In genomic region chr3:108406306-108406885, GRCm38 (mm10) we compare ENCODE assay signal across 13 mouse cellular contexts. TPM values are rescaled to one million over a fixed set of nuclear protein-coding genes. Genes with fewer than 3 reads are reported as not detected.
DNase-seq lines count a peak whose midpoint lies in the region; ATAC-seq and TF ChIP-seq lines count a peak whose summit lies in the region.
"Had no signal": no experiment of that assay in that cellular context is flagged by ENCODE, and none has a peak within 500 bp of the region (broad histone marks: within the 10 kb centered on the region; RNA-seq: fewer than 3 reads in every experiment).

No protein-coding gene starts in this region.

- H3K9me3 ChIP-seq in kidney, embryonic 15.5 days (replicated peaks) = no peaks in the 10 kb centered on the region
- no peaks in the 10 kb centered on the region for H3K9me3 ChIP-seq in ES-Bruce4 (replicated peaks; ENCODE audit: control insufficient read depth, insufficient read depth, low read length, poor library complexity, severe bottlenecking)
- no peaks in the 10 kb centered on the region for H3K9me3 ChIP-seq in forebrain, embryonic 15.5 days
- H3K9me3 ChIP-seq in midbrain, embryonic 12.5 days = no peaks in the 10 kb centered on the region
- H3K9me3 ChIP-seq in liver, postnatal 0 days (ENCODE audit: low read length) = no peaks in the 10 kb centered on the region
- H3K9me3 ChIP-seq: heart, embryonic 10.5 days had no signal

- no peak for TF ChIP-seq POLR2A in ES-Bruce4 (IDR thresholded peaks at IDR 0.05; ENCODE audit: insufficient read depth, low read length)

- H3K4me3 ChIP-seq in kidney, embryonic 15.5 days (replicated peaks) = no peak overlapping the region
- H3K4me3 ChIP-seq in ES-Bruce4 (ENCODE audit: low read depth, low read length) = peak overlapping the region; percentile 19; the same call in 1 of the 2 replicates
- H3K4me3 ChIP-seq in forebrain, embryonic 15.5 days = no peak overlapping the region
- no peak overlapping the region for H3K4me3 ChIP-seq in midbrain, embryonic 12.5 days
- no peak overlapping the region for H3K4me3 ChIP-seq in liver, postnatal 0 days (ENCODE audit: low read depth, low read length)
- H3K4me3 ChIP-seq: heart, embryonic 10.5 days had no signal

- H3K4me2 ChIP-seq in kidney, embryonic 15.5 days = no peak overlapping the region
- H3K4me2 ChIP-seq in forebrain, embryonic 15.5 days (replicated peaks) = peak overlapping the region; percentile 24; the same call in 1 of the 2 replicates
- H3K4me2 ChIP-seq in midbrain, embryonic 12.5 days (replicated peaks) = peak overlapping the region; percentile 47
- H3K4me2 ChIP-seq in liver, postnatal 0 days (ENCODE audit: low read depth, low read length) = no peak overlapping the region

- WGBS in kidney, embryonic 15.5 days = 89% methylated on average over 24 of the region's 24 CpGs
- WGBS in forebrain, embryonic 15.5 days = 71% methylated on average over 24 of the region's 24 CpGs
- WGBS in midbrain, embryonic 12.5 days = 75% methylated on average over 24 of the region's 24 CpGs
- WGBS in liver, postnatal 0 days (ENCODE audit: insufficient replicate concordance) = 88% methylated on average over 24 of the region's 24 CpGs

- 0 out of 2 replicates have a peak, but pooled peaks cover 3% of the 10 kb centered on the region for H3K27me3 ChIP-seq in kidney, embryonic 15.5 days
- H3K27me3 ChIP-seq in ES-Bruce4 (ENCODE audit: control insufficient read depth, insufficient read depth, low read length, poor library complexity, severe bottlenecking) = no peaks in the 10 kb centered on the region
- no peaks in the 10 kb centered on the region for H3K27me3 ChIP-seq in forebrain, embryonic 15.5 days
- H3K27me3 ChIP-seq in midbrain, embryonic 12.5 days = no peaks in the 10 kb centered on the region
- no peaks in the 10 kb centered on the region for H3K27me3 ChIP-seq in liver, postnatal 0 days (ENCODE audit: insufficient read depth, low read length)

- 0 out of 2 replicates have a peak overlapping the region, but pooled peaks have one; percentile 32 for H3K27ac ChIP-seq in kidney, embryonic 15.5 days
- H3K27ac ChIP-seq in ES-Bruce4 (ENCODE audit: insufficient read depth, low read length) = no peak overlapping the region
- H3K27ac ChIP-seq in forebrain, embryonic 15.5 days (replicated peaks) = peak overlapping the region; percentile 90
- H3K27ac ChIP-seq in midbrain, embryonic 12.5 days (replicated peaks) = peak overlapping the region; percentile 88
- no peak overlapping the region for H3K27ac ChIP-seq in liver, postnatal 0 days (ENCODE audit: low read depth)
- H3K27ac ChIP-seq: heart, embryonic 10.5 days had no signal

- no peak for TF ChIP-seq EP300 in ES-Bruce4 (IDR thresholded peaks at IDR 0.05; ENCODE audit: insufficient read depth, low read depth, low read length)
- TF ChIP-seq EP300 in liver, postnatal 0 days (IDR thresholded peaks at IDR 0.05; ENCODE audit: low read depth) = no peak

- no peak for ATAC-seq in kidney, embryonic 15.5 days (replicated peaks; ENCODE audit: low FRiP score)
- ATAC-seq in forebrain, embryonic 15.5 days (replicated peaks) = no peak
- ATAC-seq in midbrain, embryonic 12.5 days (ENCODE audit: low FRiP score, low read depth) = no peak
- ATAC-seq in liver, postnatal 0 days = no peak

- peaks cover 41% of the 10 kb centered on the region for H3K36me3 ChIP-seq in kidney, embryonic 15.5 days
- H3K36me3 ChIP-seq in ES-Bruce4 (ENCODE audit: control insufficient read depth, insufficient read depth, low read length, poor library complexity, severe bottlenecking) = no peaks in the 10 kb centered on the region
- H3K36me3 ChIP-seq in forebrain, embryonic 15.5 days = peaks cover 46% of the 10 kb centered on the region
- peaks cover 68% of the 10 kb centered on the region for H3K36me3 ChIP-seq in midbrain, embryonic 12.5 days
- no peaks in the 10 kb centered on the region for H3K36me3 ChIP-seq in liver, postnatal 0 days (replicated peaks; ENCODE audit: insufficient read depth, low read length)
- H3K36me3 ChIP-seq: heart, embryonic 10.5 days had no signal

- DNase-seq in kidney, postnatal 4 days = no peak
- no peak for DNase-seq in liver
- DNase-seq in liver, postnatal 0 days = no peak
- DNase-seq in urinary bladder, postnatal 25 days (ENCODE audit: low spot score) = no peak
- DNase-seq: kidney, adult 18-20 months; lung, postnatal 36 days had no signal

- no peak for TF ChIP-seq CTCF in ES-Bruce4 (IDR thresholded peaks at IDR 0.05; ENCODE audit: low read depth, low read length)
- no peak for TF ChIP-seq CTCF in liver, postnatal 0 days (IDR thresholded peaks at IDR 0.05; ENCODE audit: low read depth)

- peaks cover 62% of the 10 kb centered on the region for H3K4me1 ChIP-seq in kidney, embryonic 15.5 days
- H3K4me1 ChIP-seq in ES-Bruce4 (ENCODE audit: control insufficient read depth, insufficient read depth, low read length) = peaks cover 3% of the 10 kb centered on the region
- peaks cover 72% of the 10 kb centered on the region for H3K4me1 ChIP-seq in forebrain, embryonic 15.5 days
- H3K4me1 ChIP-seq in midbrain, embryonic 12.5 days = peaks cover 67% of the 10 kb centered on the region
- no peaks in the 10 kb centered on the region for H3K4me1 ChIP-seq in liver, postnatal 0 days (ENCODE audit: insufficient read depth)

- no peak overlapping the region for H3K9ac ChIP-seq in kidney, embryonic 15.5 days
- H3K9ac ChIP-seq in ES-Bruce4 (ENCODE audit: low read depth, poor library complexity, severe bottlenecking) = no peak overlapping the region
- H3K9ac ChIP-seq in forebrain, embryonic 15.5 days (replicated peaks) = no peak overlapping the region
- peak overlapping the region; percentile 37 for H3K9ac ChIP-seq in midbrain, embryonic 12.5 days (replicated peaks)
- no peak overlapping the region for H3K9ac ChIP-seq in liver, postnatal 0 days (replicated peaks)

RNA-seq across cellular contexts. Expression of gene Celsr2, which starts 9.0 kb away (rescaled TPM):
- 19.3 and 21.6 TPM in 2 replicates for polyA plus RNA-seq in kidney, embryonic 15.5 days (2015; fragmentation: Nextera tagmentation; extraction: Ambion mirVana)
- polyA plus RNA-seq in ES-Bruce4 (2011; ENCODE audit: insufficient read depth, insufficient read length, low read depth, missing spikeins) = 7.1 and 8.9 TPM in 2 replicates
- polyA plus RNA-seq in forebrain, embryonic 15.5 days (2015; fragmentation: Nextera tagmentation; extraction: Ambion mirVana) = 49.1 and 52.8 TPM in 2 replicates
- polyA plus RNA-seq in midbrain, embryonic 12.5 days (2016; fragmentation: Nextera tagmentation; extraction: Ambion mirVana) = 73.3 and 78.2 TPM in 2 replicates
- 0.18 and 0.30 TPM in 2 replicates for polyA plus RNA-seq in liver, postnatal 0 days (2015; fragmentation: Nextera tagmentation; extraction: Ambion mirVana)
- polyA plus RNA-seq: C2C12 had no signal

RNA-seq across cellular contexts. Expression of gene Psrc1, which starts 22.8 kb away (rescaled TPM):
- 47.2 and 48.8 TPM in 2 replicates for polyA plus RNA-seq in kidney, embryonic 15.5 days (2015; fragmentation: Nextera tagmentation; extraction: Ambion mirVana)
- polyA plus RNA-seq in ES-Bruce4 (2011; ENCODE audit: insufficient read depth, insufficient read length, low read depth, missing spikeins) = 255 and 272 TPM in 2 replicates
- 35.6 and 41.5 TPM in 2 replicates for polyA plus RNA-seq in forebrain, embryonic 15.5 days (2015; fragmentation: Nextera tagmentation; extraction: Ambion mirVana)
- polyA plus RNA-seq in midbrain, embryonic 12.5 days (2016; fragmentation: Nextera tagmentation; extraction: Ambion mirVana) = 60.6 and 61.9 TPM in 2 replicates
- polyA plus RNA-seq in liver, postnatal 0 days (2015; fragmentation: Nextera tagmentation; extraction: Ambion mirVana) = 5.6 and 7.8 TPM in 2 replicates

RNA-seq across cellular contexts. Expression of gene Sars, which starts 38.6 kb away (rescaled TPM):
- 126 and 131 TPM in 2 replicates for polyA plus RNA-seq in kidney, embryonic 15.5 days (2015; fragmentation: Nextera tagmentation; extraction: Ambion mirVana)
- 258 and 273 TPM in 2 replicates for polyA plus RNA-seq in ES-Bruce4 (2011; ENCODE audit: insufficient read depth, insufficient read length, low read depth, missing spikeins)
- 221 and 222 TPM in 2 replicates for polyA plus RNA-seq in forebrain, embryonic 15.5 days (2015; fragmentation: Nextera tagmentation; extraction: Ambion mirVana)
- polyA plus RNA-seq in midbrain, embryonic 12.5 days (2016; fragmentation: Nextera tagmentation; extraction: Ambion mirVana) = 184 and 192 TPM in 2 replicates
- polyA plus RNA-seq in liver, postnatal 0 days (2015; fragmentation: Nextera tagmentation; extraction: Ambion mirVana) = 39.0 and 41.7 TPM in 2 replicates

RNA-seq across cellular contexts. Expression of gene Mybphl, which starts 41.7 kb away (rescaled TPM):
- polyA plus RNA-seq in kidney, embryonic 15.5 days (2015; fragmentation: Nextera tagmentation; extraction: Ambion mirVana) = not detected in 2 replicates
- not detected in 2 replicates for polyA plus RNA-seq in ES-Bruce4 (2011; ENCODE audit: insufficient read depth, insufficient read length, low read depth, missing spikeins)
- not detected in 2 replicates for polyA plus RNA-seq in forebrain, embryonic 15.5 days (2015; fragmentation: Nextera tagmentation; extraction: Ambion mirVana)
- polyA plus RNA-seq in midbrain, embryonic 12.5 days (2016; fragmentation: Nextera tagmentation; extraction: Ambion mirVana) = not detected in 2 replicates
- polyA plus RNA-seq in liver, postnatal 0 days (2015; fragmentation: Nextera tagmentation; extraction: Ambion mirVana) = 0.49 and 0.76 TPM in 2 replicates
- polyA plus RNA-seq: C2C12; limb, embryonic 11.5 days had no signal

Comparison
In these comparisons a context has a peak if more than half of its experiments do, and no peak if none do; other contexts are left out.
1. H3K27ac ChIP-seq: peak in kidney, embryonic 15.5 days (single experiment), forebrain, embryonic 15.5 days (single experiment) and midbrain, embryonic 12.5 days (single experiment); none in ES-Bruce4 (single experiment) and liver, postnatal 0 days (single experiment).
2. H3K4me2 ChIP-seq: peak in forebrain, embryonic 15.5 days (single experiment) and midbrain, embryonic 12.5 days (single experiment); none in kidney, embryonic 15.5 days (single experiment) and liver, postnatal 0 days (single experiment).